Mouse (Mus musculus): ENCODE results near the gene Wdr89. TPM values are rescaled to one million over a fixed set of nuclear protein-coding genes. Genes with fewer than 3 reads are reported as not detected.
A peak's percentile ranks its signal among the peaks of the same experiment; 100 is the strongest.

Wdr89 gene
- polyA plus RNA-seq, 1 experiment from 2014 or later: 5.4 TPM

- no peak overlapping the region for H3K9ac ChIP-seq
- H3K4me2 ChIP-seq (replicated peaks): no peak overlapping the region
- no peaks in the 10 kb centered on the region for H3K4me1 ChIP-seq (replicated peaks; ENCODE audit: control insufficient read depth, insufficient read depth, low read length)
- ATAC-seq (ENCODE audit: low FRiP score) (no peak), DNase-seq (ENCODE audit: low spot score) (no peak)
- no peaks in the 10 kb centered on the region for H3K27me3 ChIP-seq (ENCODE audit: control insufficient read depth, insufficient read depth, low read length)
- WGBS: 43% methylated on average over 3 of the region's 3 CpGs
- H3K9me3 ChIP-seq (ENCODE audit: control insufficient read depth, low read length): no peaks in the 10 kb centered on the region
- no peaks in the 10 kb centered on the region for H3K36me3 ChIP-seq (replicated peaks; ENCODE audit: control insufficient read depth, insufficient read depth)
- no peak overlapping the region for H3K4me3 ChIP-seq (replicated peaks; ENCODE audit: low read length)
- H3K27ac ChIP-seq: no peak overlapping the region
Observed at GRCm38 (mm10) chr12:75615556-75615955, 53.8 kb downstream of the Wdr89 start.

DNA sequence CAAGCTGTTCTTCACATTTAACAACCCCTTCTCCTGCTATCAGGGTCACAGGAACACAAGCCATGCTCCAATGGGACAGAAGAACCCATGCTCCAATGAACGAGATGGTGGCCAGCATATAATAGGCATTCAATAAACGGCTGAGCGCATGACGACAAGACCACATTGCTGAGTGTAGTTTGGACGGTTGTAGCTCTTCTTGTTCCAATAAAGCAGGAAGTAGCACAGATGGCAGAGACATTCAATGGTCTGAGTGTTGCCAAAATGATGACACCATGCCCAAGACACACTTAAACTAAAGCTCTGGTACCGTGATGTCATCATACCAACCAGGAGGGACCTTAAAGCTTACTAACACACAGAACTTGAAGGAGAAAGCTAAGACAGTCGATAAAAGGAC lies 56.6 kb downstream of the Wdr89 start:
- Histone ChIP-seq H3K36me3 (replicated peaks; ENCODE audit: control insufficient read depth, insufficient read depth) (no peaks in the 10 kb centered on the region), H3K9me3 (ENCODE audit: control insufficient read depth, low read length) (no peaks in the 10 kb centered on the region), H3K9ac (no peak overlapping the region), H3K27ac (no peak overlapping the region), H3K4me2 (replicated peaks) (no peak overlapping the region), H3K27me3 (ENCODE audit: control insufficient read depth, insufficient read depth, low read length) (no peaks in the 10 kb centered on the region), H3K4me1 (replicated peaks; ENCODE audit: control insufficient read depth, insufficient read depth, low read length) (no peaks in the 10 kb centered on the region), H3K4me3 (replicated peaks; ENCODE audit: low read length) (no peak overlapping the region)
- ATAC-seq (ENCODE audit: low FRiP score): no peak
- no peak for DNase-seq (ENCODE audit: low spot score)
- 79% methylated on average over 7 of the region's 7 CpGs for WGBS

GRCm38 (mm10) chr12:75599490-75599889 lies 69.8 kb downstream of the Wdr89 start:
- 13% methylated on average over 4 of the region's 4 CpGs for whole genome bisulfite sequencing
- Histone ChIP-seq H3K9ac (0 out of 2 replicates have a peak overlapping the region, but pooled peaks have one; percentile 16), H3K27ac (no peak overlapping the region), H3K9me3 (ENCODE audit: control insufficient read depth, low read length) (no peaks in the 10 kb centered on the region), H3K4me1 (replicated peaks; ENCODE audit: control insufficient read depth, insufficient read depth, low read length) (peaks cover 1% of the 10 kb centered on the region), H3K4me2 (replicated peaks) (no peak overlapping the region), H3K36me3 (replicated peaks; ENCODE audit: control insufficient read depth, insufficient read depth) (no peaks in the 10 kb centered on the region), H3K4me3 (replicated peaks; ENCODE audit: low read length) (no peak overlapping the region), H3K27me3 (ENCODE audit: control insufficient read depth, insufficient read depth, low read length) (no peaks in the 10 kb centered on the region)
- ATAC-seq (ENCODE audit: low FRiP score): no peak
- DNase-seq (ENCODE audit: low spot score): no peak

DNA sequence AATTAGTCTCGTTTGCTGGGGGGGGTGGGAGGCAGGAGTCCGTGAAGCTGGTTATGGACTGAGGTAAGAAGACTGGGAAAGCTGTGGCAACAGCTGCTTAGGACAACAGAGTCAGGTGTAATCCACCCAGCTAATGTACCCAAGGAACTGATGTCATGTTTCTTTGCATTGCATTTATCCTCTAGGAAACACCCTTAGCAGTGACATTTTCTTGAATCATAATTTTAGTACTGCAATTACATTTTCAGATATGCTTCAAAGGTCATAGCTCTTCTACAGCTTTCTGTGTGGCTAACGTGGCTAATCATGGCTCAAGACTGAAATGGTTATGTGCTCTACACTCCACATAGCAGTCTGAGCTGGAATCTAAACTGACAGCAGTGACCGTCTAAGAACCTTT lies 70.3 kb downstream of the Wdr89 start:
- H3K9ac ChIP-seq: 0 out of 2 replicates have a peak overlapping the region, but pooled peaks have one; percentile 16
- no peak for DNase-seq (ENCODE audit: low spot score)
- no peak overlapping the region for H3K27ac ChIP-seq
- H3K36me3 ChIP-seq (replicated peaks; ENCODE audit: control insufficient read depth, insufficient read depth): no peaks in the 10 kb centered on the region
- no peak overlapping the region for H3K4me2 ChIP-seq (replicated peaks)
- H3K4me1 ChIP-seq (replicated peaks; ENCODE audit: control insufficient read depth, insufficient read depth, low read length): peaks cover 6% of the 10 kb centered on the region
- 67% methylated on average over 4 of the region's 4 CpGs for WGBS
- no peak for ATAC-seq (ENCODE audit: low FRiP score)
- no peak overlapping the region for H3K4me3 ChIP-seq (replicated peaks; ENCODE audit: low read length)
- H3K9me3 ChIP-seq (ENCODE audit: control insufficient read depth, low read length): no peaks in the 10 kb centered on the region
- no peaks in the 10 kb centered on the region for H3K27me3 ChIP-seq (ENCODE audit: control insufficient read depth, insufficient read depth, low read length)

DNA sequence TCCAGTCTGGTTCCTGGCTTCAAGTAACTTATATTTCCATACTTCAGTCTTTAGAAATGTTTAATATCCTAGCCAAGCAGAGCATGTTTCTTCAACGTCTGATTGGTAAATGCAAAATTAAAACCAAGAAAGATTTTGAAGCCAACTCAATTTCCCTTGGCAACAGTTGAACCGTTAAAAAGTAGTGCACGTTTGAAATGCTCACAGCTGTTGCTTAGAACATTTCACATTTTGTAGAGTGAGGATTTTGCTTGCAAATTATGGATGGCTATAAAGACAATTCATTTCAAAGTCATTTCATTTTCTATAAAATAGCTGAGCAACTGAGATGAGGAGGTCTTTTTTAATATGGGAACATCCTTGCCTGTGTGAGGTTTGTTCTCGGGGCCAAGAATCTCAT lies 71.6 kb downstream of the Wdr89 start:
- H3K9ac ChIP-seq: no peak overlapping the region
- H3K36me3 ChIP-seq (replicated peaks; ENCODE audit: control insufficient read depth, insufficient read depth): peaks cover 6% of the 10 kb centered on the region; the same call in 1 of the 2 replicates
- WGBS: 93% methylated on average over 4 of the region's 4 CpGs
- H3K4me3 ChIP-seq (replicated peaks; ENCODE audit: low read length): no peak overlapping the region
- no peak overlapping the region for H3K27ac ChIP-seq
- ATAC-seq (ENCODE audit: low FRiP score) (no peak), DNase-seq (ENCODE audit: low spot score) (no peak)
- peaks cover 12% of the 10 kb centered on the region for H3K4me1 ChIP-seq (replicated peaks; ENCODE audit: control insufficient read depth, insufficient read depth, low read length)
- H3K27me3 ChIP-seq (ENCODE audit: control insufficient read depth, insufficient read depth, low read length): no peaks in the 10 kb centered on the region
- no peak overlapping the region for H3K4me2 ChIP-seq (replicated peaks)
- H3K9me3 ChIP-seq (ENCODE audit: control insufficient read depth, low read length): no peaks in the 10 kb centered on the region

- H3K27me3 ChIP-seq (ENCODE audit: control insufficient read depth, insufficient read depth, low read length): no peaks in the 10 kb centered on the region
- ATAC-seq (ENCODE audit: low FRiP score) (peak; percentile 99), DNase-seq (ENCODE audit: low spot score) (peak; percentile 96)
- peak within 1 kb of the TSS; percentile 99 for H3K27ac ChIP-seq
- under 1% methylated on average over 63 of the region's 72 CpGs for WGBS
- peak within 1 kb of the TSS; percentile 88 for H3K4me2 ChIP-seq (replicated peaks)
- peaks cover 12% of the 10 kb centered on the region for H3K4me1 ChIP-seq (replicated peaks; ENCODE audit: control insufficient read depth, insufficient read depth, low read length)
- H3K9ac ChIP-seq: peak within 1 kb of the TSS; percentile 98
- peaks cover 15% of the 10 kb centered on the region for H3K36me3 ChIP-seq (replicated peaks; ENCODE audit: control insufficient read depth, insufficient read depth)
- H3K9me3 ChIP-seq (ENCODE audit: control insufficient read depth, low read length): no peaks in the 10 kb centered on the region
- H3K4me3 ChIP-seq (replicated peaks; ENCODE audit: low read length): peak within 1 kb of the TSS; percentile 100
Observed at GRCm38 (mm10) chr12:75596154-75597002, 73.0 kb downstream of the Wdr89 start, which contains the start of gene Ppp2r5e. Gene Ppp2r5e (minus strand): TSS chr12:75596245.

GRCm38 (mm10) chr12:75595291-75596153 lies 73.8 kb downstream of the Wdr89 start:
- H3K4me1 ChIP-seq (replicated peaks; ENCODE audit: control insufficient read depth, insufficient read depth, low read length): peaks cover 12% of the 10 kb centered on the region
- WGBS: under 1% methylated on average over 84 of the region's 97 CpGs
- H3K9ac ChIP-seq: peak overlapping the region; percentile 98
- DNase-seq (ENCODE audit: low spot score) (peak; percentile 27), ATAC-seq (ENCODE audit: low FRiP score) (peak; percentile 18)
- H3K4me3 ChIP-seq (replicated peaks; ENCODE audit: low read length): peak overlapping the region; percentile 100
- peak overlapping the region; percentile 88 for H3K4me2 ChIP-seq (replicated peaks)
- H3K27ac ChIP-seq: peak overlapping the region; percentile 95
- no peaks in the 10 kb centered on the region for H3K27me3 ChIP-seq (ENCODE audit: control insufficient read depth, insufficient read depth, low read length)
- H3K36me3 ChIP-seq (replicated peaks; ENCODE audit: control insufficient read depth, insufficient read depth): peaks cover 21% of the 10 kb centered on the region
- H3K9me3 ChIP-seq (ENCODE audit: control insufficient read depth, low read length): no peaks in the 10 kb centered on the region

GRCm38 (mm10) chr12:75594404-75594803 lies 74.9 kb downstream of the Wdr89 start:
- Histone ChIP-seq H3K27ac (no peak overlapping the region), H3K4me1 (replicated peaks; ENCODE audit: control insufficient read depth, insufficient read depth, low read length) (peaks cover 12% of the 10 kb centered on the region), H3K36me3 (replicated peaks; ENCODE audit: control insufficient read depth, insufficient read depth) (peaks cover 33% of the 10 kb centered on the region), H3K27me3 (ENCODE audit: control insufficient read depth, insufficient read depth, low read length) (no peaks in the 10 kb centered on the region), H3K4me2 (replicated peaks) (peak overlapping the region; percentile 88), H3K9me3 (ENCODE audit: control insufficient read depth, low read length) (no peaks in the 10 kb centered on the region), H3K4me3 (replicated peaks; ENCODE audit: low read length) (peak overlapping the region; percentile 100), H3K9ac (peak overlapping the region; percentile 98)
- WGBS: 43% methylated on average over 5 of the region's 5 CpGs
- DNase-seq (ENCODE audit: low spot score) (no peak), ATAC-seq (ENCODE audit: low FRiP score) (no peak)

DNA sequence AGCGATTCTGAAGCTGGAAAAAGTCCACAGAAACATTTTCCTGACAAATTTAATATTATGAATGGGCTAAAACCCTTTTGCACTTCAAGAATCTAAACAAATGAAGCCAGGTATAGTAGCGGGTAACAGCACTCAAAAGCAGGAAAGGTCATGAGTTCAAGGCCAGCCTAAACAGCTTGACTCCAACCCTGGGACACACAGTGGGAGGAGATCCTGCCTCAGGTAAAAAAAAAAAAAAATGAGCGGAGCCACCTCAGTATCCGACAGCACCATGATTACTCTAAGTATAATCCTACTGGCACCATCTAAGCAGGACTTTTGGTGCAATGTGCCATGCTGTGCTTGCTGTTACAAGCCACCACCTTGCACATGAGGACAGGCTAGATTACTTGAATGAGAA lies 75.5 kb downstream of the Wdr89 start:
- ATAC-seq (ENCODE audit: low FRiP score) (no peak), DNase-seq (ENCODE audit: low spot score) (no peak)
- peaks cover 12% of the 10 kb centered on the region for H3K4me1 ChIP-seq (replicated peaks; ENCODE audit: control insufficient read depth, insufficient read depth, low read length)
- peak overlapping the region; percentile 100; the same call in 1 of the 2 replicates for H3K4me3 ChIP-seq (replicated peaks; ENCODE audit: low read length)
- WGBS: 81% methylated on average over 4 of the region's 4 CpGs
- H3K27me3 ChIP-seq (ENCODE audit: control insufficient read depth, insufficient read depth, low read length): no peaks in the 10 kb centered on the region
- peak overlapping the region; percentile 88 for H3K4me2 ChIP-seq (replicated peaks)
- no peak overlapping the region for H3K27ac ChIP-seq
- H3K9me3 ChIP-seq (ENCODE audit: control insufficient read depth, low read length): no peaks in the 10 kb centered on the region
- H3K36me3 ChIP-seq (replicated peaks; ENCODE audit: control insufficient read depth, insufficient read depth): peaks cover 38% of the 10 kb centered on the region
- H3K9ac ChIP-seq: peak overlapping the region; percentile 28; the same call in 1 of the 2 replicates

Measured in hindbrain, embryonic 14.5 days (tissue).